Mouse (Mus musculus) urinary bladder, postnatal 4 days (tissue): ENCODE measurements around the gene Prkab2.

Experiments used
- DNase-seq, 2 experiments: peaks; one replicate each; pipeline ENCODE4 v3.0.0; 2021 to 2022; ENCODE audit warnings: low spot score in 2 of 2

Prkab2 gene

DNA sequence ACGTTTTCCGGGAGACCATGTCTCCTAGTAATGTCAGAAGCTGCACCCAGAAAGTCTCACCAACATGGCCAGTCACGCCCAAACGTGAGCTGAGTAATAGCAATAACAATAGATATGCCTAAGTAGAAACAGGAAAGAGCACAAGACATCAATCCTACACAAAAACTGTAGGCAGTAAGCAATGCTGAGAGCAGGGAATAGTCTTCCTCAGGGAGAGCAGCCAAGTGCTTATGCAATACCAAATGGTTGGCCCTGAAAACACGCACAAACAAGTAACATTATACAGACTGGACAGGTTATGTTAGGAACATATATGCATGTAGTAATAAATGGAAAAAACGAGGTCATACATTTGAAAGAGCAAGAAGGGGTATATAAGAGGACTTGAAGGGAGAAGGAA lies 8.5 kb upstream of the Prkab2 start:
- no peak for DNase-seq

DNA sequence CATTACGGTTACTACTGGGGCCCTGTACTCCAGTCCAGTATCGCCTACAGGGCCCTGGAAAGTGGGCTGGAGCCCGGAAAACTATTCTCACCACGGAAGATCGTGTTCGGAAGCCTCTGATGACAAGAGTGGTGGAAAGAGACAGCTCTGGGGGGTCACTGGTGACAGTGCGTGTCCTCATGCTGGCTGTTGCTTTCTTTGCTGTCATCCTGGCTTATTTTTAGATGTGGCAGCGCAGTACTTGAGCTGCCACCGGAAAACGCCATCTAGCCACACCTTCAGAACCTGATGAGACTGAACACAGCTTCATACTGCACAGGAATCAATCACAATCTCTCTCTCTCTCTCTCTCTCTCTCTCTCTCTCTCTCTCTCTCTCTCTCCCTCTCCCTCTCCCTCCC lies 6.4 kb upstream of the Prkab2 start:
- DNase-seq: no peak

DNA sequence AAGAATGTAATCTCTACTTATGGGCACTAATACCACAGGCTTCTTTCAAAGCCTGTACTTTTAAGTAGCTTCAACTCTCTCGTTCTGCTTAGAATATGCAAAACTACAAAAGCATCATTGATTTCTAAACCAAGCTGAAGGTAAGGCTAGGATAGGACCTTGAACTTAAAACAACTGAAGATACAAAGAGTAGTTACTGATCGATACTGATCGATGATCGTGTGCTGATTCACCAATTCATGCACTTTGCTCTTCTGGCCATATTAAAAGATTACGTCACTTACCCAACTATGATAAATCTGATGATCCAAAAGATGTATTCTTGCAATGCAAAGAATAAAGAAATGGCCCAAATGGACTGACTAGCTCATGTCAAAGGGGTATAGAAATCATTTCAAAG lies 4.2 kb upstream of the Prkab2 start:
- DNase-seq: no peak

DNA sequence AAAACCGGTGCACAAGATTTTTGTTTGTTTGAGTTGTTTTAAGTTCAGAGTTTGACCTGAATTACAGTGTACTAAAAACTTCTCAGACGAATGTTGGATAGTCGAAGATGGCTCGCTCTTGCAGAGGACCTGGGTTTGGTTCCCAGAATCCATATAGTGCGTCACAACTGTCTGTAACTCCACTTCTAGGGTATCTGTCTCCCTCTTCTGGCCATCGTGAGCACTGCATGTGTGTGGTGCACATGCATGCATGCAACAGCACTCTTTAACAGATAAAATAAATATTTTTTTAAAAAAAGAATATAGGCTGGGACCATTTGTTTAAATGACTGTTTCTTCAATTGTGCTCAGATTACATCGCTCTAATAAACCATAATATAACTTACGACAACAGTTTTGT lies 3.1 kb upstream of the Prkab2 start:
- no peak for DNase-seq

DNA sequence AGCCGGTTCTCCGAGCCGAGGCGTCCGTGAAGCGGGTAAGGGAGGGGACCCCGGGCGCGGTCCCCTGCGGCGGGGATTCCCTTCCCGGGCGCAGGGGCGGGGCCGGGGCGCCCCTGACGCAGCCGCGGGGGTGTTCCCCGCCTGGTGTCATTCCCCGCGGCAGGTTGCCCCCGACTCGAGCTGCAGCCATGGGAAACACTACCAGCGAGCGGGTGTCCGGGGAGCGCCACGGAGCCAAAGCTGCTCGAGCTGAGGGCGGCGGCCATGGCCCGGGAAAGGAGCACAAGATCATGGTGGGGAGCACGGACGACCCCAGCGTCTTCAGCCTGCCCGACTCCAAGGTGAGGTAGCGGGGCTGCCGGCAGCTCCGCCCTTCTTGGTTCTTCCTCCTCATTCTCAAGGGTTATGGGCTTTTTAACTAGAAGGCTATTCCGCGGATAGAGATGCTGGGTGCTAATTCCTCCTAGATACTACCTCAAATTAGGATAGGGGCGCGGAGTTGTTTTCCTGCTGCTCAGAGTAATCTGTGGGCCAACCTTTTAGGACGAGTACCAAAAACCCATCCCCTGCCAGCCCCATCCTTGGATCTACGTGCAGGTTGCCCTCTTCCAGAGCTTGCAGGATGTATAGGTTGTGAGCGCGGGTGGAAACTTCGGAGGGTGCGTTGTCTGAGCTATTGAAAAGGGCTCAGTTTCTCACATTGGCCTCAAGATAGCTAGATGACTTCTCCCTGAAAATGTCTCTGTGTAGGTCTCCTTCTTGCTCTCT lies 617 bp downstream of the Prkab2 start:
- no peak for DNase-seq

DNA sequence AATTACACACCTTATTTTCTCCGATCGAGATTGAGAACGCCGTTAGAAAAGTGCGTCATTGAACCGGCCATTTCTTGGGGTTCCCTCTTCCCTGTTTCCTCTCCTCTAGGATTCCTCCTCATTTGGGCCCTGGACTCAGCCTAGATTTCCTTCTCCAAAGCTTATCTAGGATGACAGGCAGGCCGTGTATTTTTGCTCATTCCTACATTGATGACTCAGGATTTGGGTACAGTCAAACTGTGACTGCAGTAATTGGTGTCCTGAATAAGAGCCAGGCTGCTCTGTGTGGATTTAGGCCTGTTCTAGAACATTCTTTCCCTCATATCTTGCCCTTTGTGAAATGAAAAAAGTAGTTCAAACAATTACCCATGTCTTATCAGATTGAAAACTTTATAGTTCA lies 1.8 kb downstream of the Prkab2 start:
- no peak for DNase-seq

DNA sequence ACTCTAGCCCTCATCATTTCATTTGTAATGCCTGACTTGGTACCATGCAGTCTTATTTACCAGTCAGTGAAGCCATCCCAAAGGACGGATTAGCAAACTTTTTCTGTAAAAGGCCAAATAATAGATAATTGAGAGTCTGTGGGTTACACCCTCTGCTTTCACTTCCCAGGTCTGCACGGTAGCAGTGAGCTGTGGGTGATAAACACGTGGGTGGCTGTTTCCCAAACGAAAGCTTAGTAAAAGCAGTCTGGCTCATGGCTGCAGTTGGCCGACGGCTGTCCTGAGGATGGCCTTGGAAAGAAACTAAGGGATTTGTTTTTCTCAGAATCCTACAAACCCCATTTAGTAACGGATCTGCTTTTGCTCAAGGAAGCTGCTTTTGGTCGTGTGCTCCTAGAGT lies 3.2 kb downstream of the Prkab2 start:
- no peak for DNase-seq

DNA sequence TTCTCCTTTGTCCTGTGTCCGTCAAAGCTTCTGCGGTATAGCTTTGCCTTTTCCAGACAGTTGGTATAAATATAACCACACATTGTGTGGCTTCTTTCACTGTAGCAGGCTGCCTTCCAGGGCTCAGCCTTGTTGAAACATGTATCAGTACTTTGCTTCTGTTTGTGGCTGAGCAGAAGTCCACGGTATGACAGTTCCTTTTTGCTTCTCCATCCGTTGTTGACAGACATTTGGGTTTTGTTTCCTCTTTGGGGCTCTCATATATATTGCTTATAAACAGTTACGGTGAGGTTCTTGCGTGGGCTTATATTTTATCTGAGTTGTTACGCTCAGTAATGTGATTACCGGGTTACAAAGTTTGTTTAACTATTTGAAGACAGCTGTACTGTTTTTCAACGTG lies 7.5 kb downstream of the Prkab2 start:
- DNase-seq: no peak

DNA sequence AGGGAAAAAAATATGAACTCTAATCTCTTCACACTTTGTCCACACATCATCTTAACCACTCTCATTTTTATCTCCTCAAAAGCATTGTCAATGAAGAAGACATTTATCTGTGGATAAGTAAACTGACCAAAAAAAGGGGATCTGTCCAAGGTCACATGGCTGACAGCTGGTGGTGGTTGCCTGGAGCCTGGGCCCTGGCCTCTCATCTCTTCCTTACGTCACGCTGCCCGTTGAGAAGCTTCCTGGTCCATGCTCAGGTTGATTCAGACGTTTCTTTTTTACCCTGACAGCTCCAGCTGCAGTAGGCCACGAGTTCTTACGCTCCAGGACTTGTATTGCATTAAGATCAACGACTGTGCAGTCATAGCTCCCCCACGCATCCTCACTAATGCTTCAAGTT lies 8.2 kb downstream of the Prkab2 start:
- DNase-seq: no peak

DNA sequence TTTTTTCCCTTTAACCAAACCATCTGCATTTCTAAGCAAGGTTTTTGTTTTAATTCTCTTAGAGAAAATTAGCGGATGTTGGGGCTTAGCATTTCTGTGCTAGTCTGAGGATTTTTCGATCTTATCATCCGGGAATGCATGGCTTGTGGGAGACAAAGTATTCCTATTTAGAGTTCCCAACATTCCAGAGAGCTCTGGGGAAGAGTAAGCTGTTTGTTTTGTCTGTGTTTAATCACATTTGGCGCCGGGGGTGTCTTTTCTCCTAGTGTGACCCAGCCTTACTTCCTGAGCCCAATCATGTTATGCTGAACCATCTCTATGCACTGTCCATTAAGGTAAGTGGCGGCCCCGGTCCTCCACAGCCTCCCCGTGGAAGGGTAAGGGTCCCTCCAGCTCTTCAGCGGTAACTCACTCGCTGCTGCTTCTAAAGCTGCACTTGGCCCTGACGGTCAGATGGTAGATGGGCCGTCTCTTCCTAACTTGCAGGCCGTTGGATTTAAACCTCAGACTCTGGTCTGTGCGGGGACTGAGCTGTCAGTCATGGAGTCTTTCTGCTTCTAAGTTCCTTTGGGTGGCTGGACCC lies 9.2 kb downstream of the Prkab2 start:
- no peak for DNase-seq

DNA sequence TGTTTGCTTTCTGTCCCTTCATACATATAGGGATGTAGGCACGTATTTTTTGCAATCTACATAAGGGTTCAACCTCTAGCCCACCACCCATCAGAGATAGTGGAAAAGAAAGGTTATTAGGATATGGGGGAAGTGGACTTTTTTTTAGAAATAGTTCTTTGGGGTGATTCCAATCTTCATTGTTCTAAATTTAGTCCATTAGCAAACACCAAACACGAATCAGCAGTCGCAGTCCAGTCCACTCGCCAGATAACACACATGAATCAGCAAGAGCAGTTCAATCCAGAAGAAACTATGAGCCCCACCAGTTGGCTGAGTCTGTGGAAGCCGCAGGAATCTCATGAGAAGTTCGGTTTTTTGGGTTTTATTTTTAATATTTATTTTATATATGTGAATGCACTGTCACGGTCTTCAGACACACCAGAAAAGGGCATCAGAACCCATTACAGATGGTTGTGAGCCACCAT lies 16.7 kb downstream of the Prkab2 start, which contains the start of gene Gm17651:
Gm17651 (minus strand) TSS at position 51 of the 467 bp plus-strand sequence.
- DNase-seq: no peak

DNA sequence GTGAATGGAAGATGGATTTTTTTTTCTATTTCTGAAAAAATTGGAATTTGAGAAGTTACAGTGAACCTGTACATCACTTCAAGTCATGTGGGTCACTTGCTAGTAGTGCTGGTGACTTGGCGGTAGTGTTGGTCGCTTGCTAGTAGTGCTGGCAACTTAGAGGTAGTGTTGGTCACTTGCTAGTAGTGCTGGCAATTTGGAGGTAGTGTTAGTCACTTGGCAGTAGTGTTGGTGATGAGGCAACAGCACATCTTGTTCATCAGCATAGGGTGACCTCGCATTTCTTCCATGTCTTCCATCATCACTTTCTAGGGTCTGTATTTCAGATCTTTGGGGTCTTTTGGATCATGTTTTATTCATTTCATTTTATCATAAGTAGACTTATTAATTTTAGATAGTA lies 18.1 kb downstream of the Prkab2 start:
- DNase-seq: no peak

DNA sequence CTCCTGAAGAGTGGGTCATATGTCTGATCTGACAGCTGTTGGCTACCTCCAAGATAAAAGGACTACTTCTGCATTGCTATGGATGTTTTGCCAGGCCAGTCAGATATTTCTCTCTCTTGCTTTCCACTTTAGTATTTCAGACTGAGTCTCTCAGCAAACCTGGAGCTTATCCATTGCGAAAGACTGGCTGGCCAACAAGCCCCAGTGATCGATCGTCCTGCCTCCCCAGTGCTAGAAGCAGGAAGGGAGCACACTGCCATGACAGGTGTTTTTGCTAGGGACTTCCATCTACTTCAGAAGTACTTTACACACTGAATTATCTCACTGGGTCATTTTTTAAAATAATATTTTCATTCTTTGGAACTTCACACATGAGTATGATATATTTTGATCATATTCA lies 20.4 kb downstream of the Prkab2 start:
- no peak for DNase-seq

DNA sequence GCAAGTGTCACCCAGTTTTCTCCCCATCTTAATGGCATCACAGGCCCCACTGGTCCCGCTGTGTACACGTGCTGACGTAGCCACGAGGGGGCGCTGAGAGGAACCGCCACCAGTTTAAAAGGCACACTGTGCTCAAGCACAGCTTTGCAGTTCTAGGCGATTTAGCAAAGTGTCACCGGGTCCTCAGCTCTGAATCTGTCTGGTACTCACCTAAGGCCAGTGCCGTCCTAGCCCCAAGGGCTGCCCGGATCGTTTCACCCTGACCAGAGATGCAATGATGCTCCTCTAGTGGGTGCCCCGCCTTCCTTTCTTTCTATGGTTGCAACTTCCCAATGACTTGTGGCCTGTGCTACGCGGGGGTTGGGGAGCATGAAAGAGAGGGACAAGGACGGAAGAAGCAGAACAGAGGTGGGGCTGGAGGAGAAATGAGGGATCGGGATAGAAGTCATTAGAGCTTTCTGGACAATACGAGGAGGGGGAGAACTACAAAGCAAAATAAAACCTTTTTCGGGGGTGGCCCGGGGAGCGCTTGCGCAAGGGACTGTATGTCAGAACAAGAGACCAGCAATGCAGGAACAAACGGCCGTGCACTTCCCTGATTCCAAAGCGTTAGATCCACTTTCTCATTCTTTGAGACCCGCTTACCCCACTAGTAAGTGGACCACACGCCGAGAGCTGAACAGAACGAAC lies 22.8 kb downstream of the Prkab2 start:
- peak; percentile 60 to 80 for DNase-seq

DNA sequence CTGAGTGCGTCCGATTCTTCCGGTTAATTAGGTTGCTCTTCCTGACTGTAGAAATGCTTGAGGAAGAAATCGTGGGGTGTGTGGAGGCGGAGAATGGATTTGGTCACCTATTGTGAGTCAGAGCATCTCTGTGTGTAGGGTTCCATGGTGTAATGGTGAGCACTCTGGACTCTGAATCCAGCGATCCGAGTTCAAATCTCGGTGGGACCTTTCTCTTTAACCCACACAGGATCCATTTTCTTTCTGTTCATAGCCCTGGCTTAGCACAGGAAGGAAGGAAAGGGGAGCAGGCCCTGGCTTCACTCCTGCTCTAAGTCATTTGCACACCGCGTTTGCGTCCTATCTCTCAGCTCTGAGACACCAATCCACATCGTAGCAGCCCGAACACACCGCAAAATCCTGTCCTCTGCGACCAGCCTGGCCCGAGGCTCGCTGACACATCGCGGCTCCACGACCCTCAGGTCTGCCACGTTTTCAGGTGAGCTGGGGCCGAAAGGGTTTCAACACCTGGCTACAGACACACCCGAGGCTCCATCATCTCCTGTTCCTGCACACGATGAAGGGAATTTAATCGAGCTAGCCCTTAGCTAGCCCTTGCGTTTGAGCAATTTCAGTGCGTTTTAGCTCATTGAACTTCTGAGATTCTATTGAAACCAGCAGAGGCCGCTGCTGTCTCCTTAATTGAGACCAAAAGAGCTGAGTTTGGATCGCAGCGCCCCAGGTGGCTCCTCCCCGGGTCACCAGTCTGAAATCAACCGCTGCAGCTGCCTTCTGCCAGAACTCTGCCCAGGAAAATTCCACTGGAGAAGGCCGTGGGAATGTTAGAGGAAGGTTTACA lies 23.5 kb downstream of the Prkab2 start:
- DNase-seq: peak; percentile 46 to 72

DNA sequence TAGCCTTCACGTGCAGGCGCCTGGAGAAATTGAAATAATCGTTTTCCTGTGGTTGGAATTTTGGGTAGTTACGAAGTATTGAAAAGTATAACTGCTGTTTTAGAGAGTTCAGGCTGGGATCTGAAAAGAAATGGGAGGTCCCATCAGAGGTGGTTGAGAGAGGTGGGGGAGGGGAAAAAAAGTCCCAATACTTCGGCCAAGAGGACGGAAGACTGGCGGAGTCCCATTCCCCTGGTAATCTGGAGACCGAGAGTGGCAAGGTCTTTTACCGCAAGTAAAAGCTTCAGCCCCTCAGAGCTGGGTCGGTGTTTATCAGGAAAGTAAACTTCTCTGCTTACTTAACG lies 24.1 kb downstream of the Prkab2 start:
- DNase-seq: no peak

DNA sequence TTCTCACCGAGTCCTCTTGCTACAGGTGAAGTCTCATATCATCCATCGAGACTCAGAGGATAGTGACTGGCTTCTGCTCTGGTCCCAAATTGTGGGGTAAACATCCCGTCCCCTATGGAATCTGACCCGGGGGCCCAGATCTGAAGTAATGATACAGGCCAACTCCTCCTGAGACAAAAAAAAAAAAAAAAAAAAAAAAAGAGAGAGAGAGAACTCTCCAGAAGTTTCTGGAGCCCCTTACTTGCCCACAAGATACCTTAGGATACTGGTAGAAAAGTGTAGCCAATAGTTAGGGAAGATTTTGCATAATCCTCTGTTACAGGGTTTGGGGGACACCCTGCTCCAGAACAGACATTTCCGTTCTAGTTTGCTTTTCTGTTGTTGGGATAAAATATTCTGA lies 24.6 kb downstream of the Prkab2 start:
- DNase-seq: no peak

DNA sequence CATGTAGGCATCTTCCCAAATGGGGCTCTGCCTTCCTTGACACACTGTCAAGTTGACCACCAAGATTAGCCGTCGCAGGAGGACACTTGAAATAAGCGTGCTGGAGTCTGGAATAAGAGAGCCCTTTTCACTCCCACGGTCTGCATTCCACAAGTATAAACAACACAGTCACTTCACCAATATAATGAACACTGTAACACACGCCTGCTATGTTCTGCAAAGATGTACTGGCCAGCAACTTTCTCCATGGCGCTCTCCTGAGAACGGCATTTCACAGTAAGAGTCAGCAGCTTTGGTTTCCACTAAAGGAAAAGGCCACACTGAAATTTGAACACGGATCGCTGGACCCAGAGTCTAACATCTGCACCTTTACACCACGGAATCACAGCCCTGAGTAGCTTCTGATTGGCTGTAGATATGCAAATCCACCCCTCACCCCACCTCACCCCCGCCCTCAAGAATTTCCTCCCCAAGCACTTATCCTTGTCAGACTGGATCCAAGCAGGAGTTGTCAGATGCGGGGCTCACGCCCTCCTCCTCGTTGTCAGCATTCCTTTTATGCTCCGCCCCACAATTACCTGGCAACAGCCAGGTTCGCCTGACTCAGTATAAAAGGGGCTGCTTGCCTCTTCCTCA lies 25.7 kb downstream of the Prkab2 start:
- DNase-seq: no peak

DNA sequence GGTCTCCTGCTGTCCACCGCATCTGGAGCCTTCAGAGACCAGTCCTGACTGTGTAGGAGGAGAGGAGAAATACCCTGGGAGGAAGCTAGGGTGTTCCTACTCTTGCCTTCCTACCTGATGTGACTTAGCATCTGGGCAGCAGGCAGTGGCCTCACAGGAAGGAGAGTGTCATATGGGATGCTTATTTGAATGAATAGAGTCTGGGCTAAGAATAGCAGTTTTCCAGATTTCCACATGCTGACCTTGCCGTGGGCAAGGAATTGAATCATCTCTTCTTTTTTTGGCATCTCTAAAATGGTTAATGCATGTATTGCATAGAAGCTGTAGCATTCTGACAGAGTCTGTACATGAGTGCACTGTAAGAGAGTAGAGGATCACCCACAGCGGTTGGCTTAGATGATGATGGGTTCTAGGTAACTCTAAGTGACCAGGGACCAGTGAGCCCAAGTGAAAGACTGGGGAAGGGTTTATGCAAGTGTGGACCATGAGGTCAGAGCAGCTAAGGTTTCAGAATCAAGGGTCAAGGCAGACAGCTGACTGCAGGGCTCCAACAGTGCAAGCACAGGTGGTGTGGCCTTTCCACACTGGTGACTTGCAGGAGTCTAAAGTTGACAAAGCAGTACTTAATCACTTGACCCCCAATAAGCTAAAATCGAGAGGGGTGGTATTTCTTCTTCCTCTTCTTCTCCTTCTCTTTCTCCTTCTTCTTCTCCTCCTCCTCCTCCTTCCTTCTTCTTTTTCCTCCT lies 28.6 kb downstream of the Prkab2 start:
- no peak for DNase-seq

DNA sequence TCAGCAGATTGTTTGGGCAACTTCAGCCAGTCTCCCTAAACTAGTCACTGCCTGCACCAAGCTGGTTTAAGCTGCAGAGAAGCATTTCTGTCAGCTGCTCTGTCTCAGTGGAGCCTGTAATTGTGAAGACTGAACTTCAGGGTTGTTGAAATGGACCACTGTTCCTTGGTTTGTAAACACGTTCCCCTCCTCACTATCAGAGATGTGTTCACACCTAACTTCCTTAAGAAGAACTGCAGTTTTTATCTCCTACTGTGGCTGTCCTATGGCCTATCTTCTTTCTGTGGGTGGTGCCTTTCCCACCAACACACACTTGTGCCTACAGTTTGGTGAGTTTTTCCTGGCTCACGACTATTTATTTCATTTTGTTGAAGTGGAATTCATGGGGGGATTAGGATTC lies 31.3 kb downstream of the Prkab2 start:
- no peak for DNase-seq

DNA sequence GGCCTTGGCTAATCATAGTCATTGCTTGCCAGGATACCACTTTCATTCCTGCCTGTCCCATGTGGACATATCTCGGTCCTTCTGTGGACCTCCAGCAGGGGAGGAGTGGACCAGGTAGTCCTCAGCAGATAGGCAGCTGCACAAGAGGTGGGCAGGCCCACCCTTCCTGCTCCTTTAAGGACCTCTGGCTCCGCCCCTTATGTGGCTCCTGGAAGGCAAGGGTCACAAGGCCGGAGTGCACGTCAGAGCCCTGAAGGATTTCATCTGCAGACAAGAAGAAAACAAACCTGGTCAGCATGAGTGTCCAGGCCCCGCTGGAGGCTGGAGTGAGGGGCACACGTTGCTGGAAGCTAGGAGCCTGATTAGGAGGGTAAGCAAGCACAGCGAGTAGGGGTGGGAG lies 32.6 kb downstream of the Prkab2 start:
- DNase-seq: no peak
